Mouse (Mus musculus) retina, embryonic 14.5 days (tissue): Measurements from ENCODE around the gene Nox4.
A peak's percentile ranks its signal among the peaks of the same experiment; 100 is the strongest.

Experiments used
- DNase-seq: peaks from one replicate; pipeline ENCODE4 v3.0.0-alpha.2; 2015; ENCODE audit warnings: low spot score

The Nox4 gene

GRCm38 (mm10) chr7:87371316-87371715 lies 125.4 kb downstream of the Nox4 start:
- DNase-seq, result no peak

GRCm38 (mm10) chr7:87374322-87374721 lies 128.4 kb downstream of the Nox4 start:
- DNase-seq, result no peak

GRCm38 (mm10) chr7:87374935-87375334 lies 129.0 kb downstream of the Nox4 start:
- DNase-seq, result peak; percentile 25

- no peak for DNase-seq
Measured at GRCm38 (mm10) chr7:87397023-87397422, 151.1 kb downstream of the Nox4 start.

GRCm38 (mm10) chr7:87411373-87411772 lies 165.5 kb downstream of the Nox4 start:
- peak; percentile 37 for DNase-seq

GRCm38 (mm10) chr7:87413271-87413670 lies 167.4 kb downstream of the Nox4 start:
- peak; percentile 71 for DNase-seq
